Mouse (Mus musculus) megakaryocyte-erythroid progenitor cell, adult 5 weeks (primary cell): ENCODE measurements around the gene Trp53. TPM values are rescaled to one million over a fixed set of nuclear protein-coding genes. Genes with fewer than 3 reads are reported as not detected.

Source experiments
- polyA plus RNA-seq: library from polyadenylated mRNA; stranded (reverse); fragments of >175 nt; gene quantifications from 2 replicates; pipeline ENCODE4 v1.2.3, GENCODE M21; 2012

Gene Trp53
- 107 and 113 TPM in 2 replicates for polyA plus RNA-seq

GRCm38 (mm10) chr11:69580091-69580514, at the start of gene Trp53, which contains the start of gene Wrap53:
Trp53 (plus strand) TSS chr11:69580359.
Wrap53 (minus strand) TSS chr11:69580255.

GRCm38 (mm10) chr11:69549060-69549656, 31.0 kb upstream of the Trp53 start, which contains the start of gene Dnah2:
Dnah2 (minus strand) TSS chr11:69549110.

GRCm38 (mm10) chr11:69559851-69560765, 20.1 kb upstream of the Trp53 start, which contains the start of gene Efnb3:
Efnb3 (minus strand) TSS chr11:69560205.

GRCm38 (mm10) chr11:69605726-69606490, 25.7 kb downstream of the Trp53 start, which contains the start of gene Atp1b2:
Atp1b2 (minus strand) TSS chr11:69605942.

GRCm38 (mm10) chr11:69617805-69618204, 37.6 kb downstream of the Trp53 start, which contains the start of gene Shbg:
Shbg (minus strand) TSS chr11:69617905.

DNA sequence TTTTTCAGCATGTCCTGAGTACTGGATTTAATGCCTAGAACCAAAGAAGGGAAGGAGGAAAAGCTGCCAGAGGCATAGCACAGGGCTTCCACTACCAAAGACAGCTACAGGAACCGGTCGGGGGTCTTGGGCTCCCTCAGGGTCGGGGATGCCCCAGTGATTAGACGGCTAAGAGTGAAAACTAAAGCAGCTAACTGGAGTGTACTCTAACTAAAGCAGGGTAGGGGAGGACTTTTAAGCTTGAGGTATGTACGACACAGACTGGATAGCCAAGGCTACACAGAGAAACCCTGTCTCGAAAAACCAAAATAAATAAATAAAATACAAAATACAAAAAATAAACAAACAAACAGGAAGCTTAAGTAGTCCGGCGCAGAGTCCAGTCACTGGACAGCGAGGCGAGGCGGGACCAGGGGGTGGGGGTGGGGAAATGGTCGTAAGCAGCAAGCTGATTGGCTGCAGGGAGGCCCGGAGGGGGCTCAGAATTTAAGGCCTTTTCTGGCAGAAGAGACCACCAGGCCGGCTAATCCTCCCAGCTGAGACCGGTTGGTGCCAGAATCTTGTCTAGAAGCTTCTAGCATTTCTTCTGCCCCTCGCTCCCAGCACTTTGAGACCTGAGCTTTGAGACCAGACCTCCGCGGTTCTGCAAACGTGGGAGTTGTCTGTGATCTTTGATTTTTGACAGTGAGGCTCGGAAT, 41.6 kb downstream of the Trp53 start, which contains the start of gene Sat2:
TSS of gene Sat2 (plus strand) at position 454 of the 698 bp plus-strand sequence.

DNA sequence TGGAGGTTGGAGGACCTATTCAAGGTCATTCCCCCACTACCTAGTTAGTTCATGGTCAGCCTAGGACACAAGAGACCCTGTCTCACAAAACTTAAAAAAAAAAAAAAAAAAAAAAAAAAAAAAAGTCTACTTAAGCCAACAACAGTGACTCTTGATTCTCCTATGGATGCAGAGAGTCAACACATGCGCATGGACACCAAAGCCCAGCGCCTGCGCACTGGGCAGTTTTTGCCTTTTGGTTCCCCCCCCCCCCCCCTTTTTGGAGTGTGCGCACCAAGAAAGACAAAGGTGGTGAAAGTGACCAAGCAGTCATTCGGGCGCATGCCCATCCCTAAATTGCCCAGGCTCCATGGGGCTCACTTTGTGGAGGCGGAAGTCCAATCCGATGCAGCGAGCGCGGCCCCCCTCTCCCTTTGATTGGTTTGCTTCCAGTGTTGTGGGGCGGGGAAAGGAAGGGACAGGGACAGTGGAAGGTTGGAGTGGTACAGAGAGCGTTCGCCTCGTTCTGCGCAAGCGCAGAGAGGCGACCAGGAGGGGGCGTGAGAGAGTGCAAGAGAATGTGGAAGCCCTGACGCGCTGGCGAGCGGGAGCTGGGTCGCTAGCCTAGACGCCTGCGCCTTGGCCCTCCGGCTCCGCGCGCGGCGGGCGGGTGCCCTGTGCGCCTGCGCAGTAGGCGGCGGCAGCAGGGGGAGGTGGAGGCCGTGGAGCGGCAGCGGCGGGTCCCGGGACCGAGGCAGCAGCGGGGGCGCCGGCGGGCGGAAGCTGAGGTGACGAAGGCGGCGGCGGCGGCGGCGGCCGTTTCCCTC, 52.3 kb downstream of the Trp53 start, which contains the start of gene Fxr2:
TSS of gene Fxr2 (plus strand) at position 707 of the 806 bp plus-strand sequence.

Other genes starting within 250 kb of the Trp53 start
- 3.1 and 7.6 TPM in 2 replicates for gene Rnf227, start 239.9 kb upstream of the Trp53 start, polyA plus RNA-seq
- gene Chd3, start 211.0 kb upstream of the Trp53 start, polyA plus RNA-seq = 147 and 202 TPM in 2 replicates
- gene Naa38, start 184.9 kb upstream of the Trp53 start, polyA plus RNA-seq = 114 and 133 TPM in 2 replicates
- gene Cyb5d1, start 184.7 kb upstream of the Trp53 start, polyA plus RNA-seq = 8.7 and 8.8 TPM in 2 replicates
- gene Tmem88, start 182.1 kb upstream of the Trp53 start, polyA plus RNA-seq = 1.6 and 2.5 TPM in 2 replicates
- 242 and 341 TPM in 2 replicates for gene Kdm6b, start 166.7 kb upstream of the Trp53 start, polyA plus RNA-seq
- gene Dnah2, start 31.2 kb upstream of the Trp53 start, polyA plus RNA-seq = 0.03 TPM in 1 of 2 replicates, not detected in the other
- gene Efnb3, start 20.2 kb upstream of the Trp53 start, polyA plus RNA-seq = 0.69 and 1.4 TPM in 2 replicates
- gene Wrap53, start 104 bp upstream of the Trp53 start, polyA plus RNA-seq = 15.1 and 19.3 TPM in 2 replicates
- 60.8 and 72.4 TPM in 2 replicates for gene Atp1b2, start 25.6 kb downstream of the Trp53 start, polyA plus RNA-seq
- not detected in 2 replicates for gene Shbg, start 37.5 kb downstream of the Trp53 start, polyA plus RNA-seq
- not detected in 2 replicates for gene Sat2, start 41.7 kb downstream of the Trp53 start, polyA plus RNA-seq
- 78.1 and 86.4 TPM in 2 replicates for gene Fxr2, start 52.6 kb downstream of the Trp53 start, polyA plus RNA-seq
- 0.48 and 1.3 TPM in 2 replicates for gene Sox15, start 75.0 kb downstream of the Trp53 start, polyA plus RNA-seq
- 34.6 and 45.3 TPM in 2 replicates for gene Mpdu1, start 82.3 kb downstream of the Trp53 start, polyA plus RNA-seq
- gene Cd68, start 85.8 kb downstream of the Trp53 start, polyA plus RNA-seq = 27.8 and 36.3 TPM in 2 replicates
- 275 and 277 TPM in 2 replicates for gene Eif4a1, start 92.1 kb downstream of the Trp53 start, polyA plus RNA-seq
- 103 and 104 TPM in 2 replicates for gene Senp3, start 101.7 kb downstream of the Trp53 start, polyA plus RNA-seq
- gene Tnfsf13, start 105.4 kb downstream of the Trp53 start, polyA plus RNA-seq = 11.4 TPM in 2 replicates
- 7.9 and 10.0 TPM in 2 replicates for gene Tnfsf12, start 115.5 kb downstream of the Trp53 start, polyA plus RNA-seq
- gene Tnfsfm13, start 115.7 kb downstream of the Trp53 start, polyA plus RNA-seq = 2.5 and 3.6 TPM in 2 replicates
- 82.4 and 83.8 TPM in 2 replicates for gene Polr2a, start 178.3 kb downstream of the Trp53 start, polyA plus RNA-seq
- not detected in 2 replicates for gene Slc35g3, start 181.6 kb downstream of the Trp53 start, polyA plus RNA-seq
- gene Zbtb4, start 185.6 kb downstream of the Trp53 start, polyA plus RNA-seq = 3.7 and 6.1 TPM in 2 replicates
- gene Chrnb1, start 215.6 kb downstream of the Trp53 start, polyA plus RNA-seq = 1.1 and 1.2 TPM in 2 replicates
- gene Fgf11, start 221.5 kb downstream of the Trp53 start, polyA plus RNA-seq = 1.1 and 1.4 TPM in 2 replicates
- gene Tmem102, start 225.3 kb downstream of the Trp53 start, polyA plus RNA-seq = 0.03 TPM in 1 of 2 replicates, not detected in the other
- not detected in 2 replicates for gene Gm39566, start 234.9 kb downstream of the Trp53 start, polyA plus RNA-seq
- not detected in 2 replicates for gene Spem2, start 238.1 kb downstream of the Trp53 start, polyA plus RNA-seq
- gene Spem1, start 241.8 kb downstream of the Trp53 start, polyA plus RNA-seq = 0.11 TPM in 1 of 2 replicates, not detected in the other